Mouse (Mus musculus) neural tube, embryonic 12.5 days (tissue): ENCODE measurements around the gene Celf2. TPM values are rescaled to one million over a fixed set of nuclear protein-coding genes. Genes with fewer than 3 reads are reported as not detected.

Experiments
- ATAC-seq: fragments of 200-750 bp; cut with Nextera tagmentation; 2 replicates; pipeline ENCODE4 v1.8.0; 2017; ENCODE audit warnings: low read depth, mild to moderate bottlenecking, moderate TSS enrichment, moderate library complexity; ENCODE audit not compliant: low FRiP score
- H3K27ac ChIP-seq: fragments of 300-500 bp; sonication (generic); 2 replicates; pipeline ENCODE4 v1.5.1; 2016
- H3K27me3 ChIP-seq: fragments of 300-500 bp; sonication (generic); replicated peaks from 2 replicates; pipeline ENCODE4 v1.6.1; 2016; ENCODE audit warnings: mild to moderate bottlenecking
- H3K36me3 ChIP-seq: fragments of 300-500 bp; sonication (generic); 2 replicates; pipeline ENCODE4 v1.6.1; 2016; ENCODE audit warnings: mild to moderate bottlenecking
- H3K4me1 ChIP-seq: fragments of 300-500 bp; sonication (generic); 2 replicates; pipeline ENCODE4 v1.6.1; 2016
- H3K4me2 ChIP-seq: fragments of 300-500 bp; sonication (generic); replicated peaks from 2 replicates; pipeline ENCODE4 v1.6.1; 2016; ENCODE audit warnings: mild to moderate bottlenecking
- H3K4me3 ChIP-seq: fragments of 300-500 bp; sonication (generic); 2 replicates; pipeline ENCODE4 v1.5.1; 2016
- H3K9ac ChIP-seq: fragments of 300-500 bp; sonication (generic); 2 replicates; pipeline ENCODE4 v1.6.1; 2016; ENCODE audit warnings: mild to moderate bottlenecking
- H3K9me3 ChIP-seq: fragments of 300-500 bp; sonication (generic); 2 replicates; pipeline ENCODE4 v1.6.1; 2016; ENCODE audit warnings: mild to moderate bottlenecking
- WGBS: fragments of 180-500 bp; shearing (Covaris S2); methylation state at CpG from one replicate; pipeline ENCODE4 v1.1.7; 2016; 5-methylcytosine and 5-hydroxymethylcytosine counted together
- polyA plus RNA-seq: library from polyadenylated mRNA; unstranded; fragments of >200 nt; fragmentation: Nextera tagmentation; extraction: Ambion mirVana; gene quantifications from 2 replicates; pipeline ENCODE4 v1.2.1, GENCODE M21; 2016

The Celf2 gene
- polyA plus RNA-seq, 1 experiment from 2014 or later, result 98.4 TPM

- Histone ChIP-seq H3K27ac (no peak overlapping the region), H3K4me1 (no peaks in the 10 kb centered on the region), H3K27me3 (no peaks in the 10 kb centered on the region), H3K9ac (no peak overlapping the region), H3K9me3 (no peaks in the 10 kb centered on the region), H3K36me3 (no peaks in the 10 kb centered on the region), H3K4me3 (no peak overlapping the region), H3K4me2 (no peak overlapping the region)
- WGBS, result 94% methylated on average over 5 of the region's 6 CpGs
- ATAC-seq, result no peak
Observed at GRCm38 (mm10) chr2:6540825-6541224, 968.5 kb downstream of the Celf2 start.

GRCm38 (mm10) chr2:6540092-6540491, 969.3 kb downstream of the Celf2 start:
- Histone ChIP-seq H3K4me2 (no peak overlapping the region), H3K9ac (no peak overlapping the region), H3K9me3 (no peaks in the 10 kb centered on the region), H3K27ac (no peak overlapping the region), H3K27me3 (no peaks in the 10 kb centered on the region), H3K36me3 (no peaks in the 10 kb centered on the region), H3K4me3 (no peak overlapping the region), H3K4me1 (no peaks in the 10 kb centered on the region)
- ATAC-seq, result no peak
- 82% methylated on average over 11 of the region's 11 CpGs for WGBS

DNA sequence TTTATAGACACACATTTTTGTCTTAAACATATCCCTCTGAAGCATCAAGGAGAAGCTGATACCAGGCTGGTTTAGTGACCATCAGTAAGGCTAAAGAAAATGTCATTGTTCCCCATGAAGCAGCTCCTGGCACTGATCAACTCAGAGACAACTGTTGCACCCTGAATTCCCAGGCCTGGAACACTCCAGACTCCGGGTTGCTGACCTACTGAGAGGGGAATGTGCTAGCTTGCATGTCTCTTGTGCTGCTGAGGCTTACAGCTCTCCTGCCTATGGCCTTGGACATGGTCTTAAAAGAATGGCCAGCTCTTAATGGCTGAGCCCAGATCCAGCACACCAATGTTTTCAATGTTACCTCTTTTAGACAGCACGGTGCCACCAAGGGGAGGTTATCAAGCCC, 970.9 kb downstream of the Celf2 start:
- H3K9me3 ChIP-seq, result no peaks in the 10 kb centered on the region
- no peak overlapping the region for H3K4me2 ChIP-seq
- H3K27ac ChIP-seq, result no peak overlapping the region
- no peak overlapping the region for H3K4me3 ChIP-seq
- no peak for ATAC-seq
- 90% methylated on average over 2 of the region's 2 CpGs for WGBS
- no peak overlapping the region for H3K9ac ChIP-seq
- no peaks in the 10 kb centered on the region for H3K27me3 ChIP-seq
- no peaks in the 10 kb centered on the region for H3K36me3 ChIP-seq
- H3K4me1 ChIP-seq, result no peaks in the 10 kb centered on the region

- H3K36me3 ChIP-seq, result no peaks in the 10 kb centered on the region
- H3K4me3 ChIP-seq, result no peak overlapping the region
- H3K4me1 ChIP-seq, result no peaks in the 10 kb centered on the region
- H3K9ac ChIP-seq, result no peak overlapping the region
- no peaks in the 10 kb centered on the region for H3K27me3 ChIP-seq
- H3K4me2 ChIP-seq, result no peak overlapping the region
- H3K27ac ChIP-seq, result no peak overlapping the region
- H3K9me3 ChIP-seq, result no peaks in the 10 kb centered on the region
- ATAC-seq, result no peak
Observed at GRCm38 (mm10) chr2:6538031-6538430, 971.3 kb downstream of the Celf2 start.

GRCm38 (mm10) chr2:6537326-6537725, 972.0 kb downstream of the Celf2 start:
- ATAC-seq, result no peak
- no peaks in the 10 kb centered on the region for H3K36me3 ChIP-seq
- no peaks in the 10 kb centered on the region for H3K27me3 ChIP-seq
- no peaks in the 10 kb centered on the region for H3K9me3 ChIP-seq
- H3K4me2 ChIP-seq, result no peak overlapping the region
- WGBS, result 82% methylated on average over 3 of the region's 3 CpGs
- H3K4me1 ChIP-seq, result no peaks in the 10 kb centered on the region
- H3K27ac ChIP-seq, result no peak overlapping the region
- no peak overlapping the region for H3K4me3 ChIP-seq
- H3K9ac ChIP-seq, result no peak overlapping the region

GRCm38 (mm10) chr2:6536372-6536771, 973.0 kb downstream of the Celf2 start:
- WGBS, result 82% methylated on average over 2 of the region's 2 CpGs
- Histone ChIP-seq H3K9me3 (no peaks in the 10 kb centered on the region), H3K4me3 (no peak overlapping the region), H3K36me3 (no peaks in the 10 kb centered on the region), H3K4me1 (no peaks in the 10 kb centered on the region), H3K9ac (no peak overlapping the region), H3K27ac (no peak overlapping the region), H3K4me2 (no peak overlapping the region), H3K27me3 (no peaks in the 10 kb centered on the region)
- no peak for ATAC-seq

DNA sequence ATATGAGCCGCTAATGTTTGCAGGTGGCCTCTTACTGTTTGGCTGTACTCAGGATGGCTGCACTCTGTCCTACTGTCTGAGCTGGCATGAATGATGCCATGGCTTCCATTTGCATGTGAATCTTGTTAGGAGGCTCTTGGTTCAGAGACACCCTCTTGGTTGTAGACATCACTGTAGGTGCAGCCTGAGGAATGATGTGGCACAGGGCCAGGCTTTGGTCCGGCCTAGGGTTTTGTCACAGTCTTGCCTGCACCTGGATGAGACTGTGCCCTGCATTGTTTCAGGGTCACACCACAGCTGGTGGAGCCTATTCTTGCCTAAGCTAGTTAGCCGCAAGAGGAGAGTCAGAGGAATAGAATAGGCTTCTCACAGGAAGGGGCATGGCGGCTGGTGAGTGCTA, 977.0 kb downstream of the Celf2 start:
- no peaks in the 10 kb centered on the region for H3K27me3 ChIP-seq
- H3K27ac ChIP-seq, result no peak overlapping the region
- H3K36me3 ChIP-seq, result no peaks in the 10 kb centered on the region
- no peaks in the 10 kb centered on the region for H3K4me1 ChIP-seq
- no peaks in the 10 kb centered on the region for H3K9me3 ChIP-seq
- no peak for ATAC-seq
- no peak overlapping the region for H3K4me2 ChIP-seq
- H3K4me3 ChIP-seq, result no peak overlapping the region
- 68% methylated on average over 4 of the region's 4 CpGs for WGBS
- H3K9ac ChIP-seq, result no peak overlapping the region

DNA sequence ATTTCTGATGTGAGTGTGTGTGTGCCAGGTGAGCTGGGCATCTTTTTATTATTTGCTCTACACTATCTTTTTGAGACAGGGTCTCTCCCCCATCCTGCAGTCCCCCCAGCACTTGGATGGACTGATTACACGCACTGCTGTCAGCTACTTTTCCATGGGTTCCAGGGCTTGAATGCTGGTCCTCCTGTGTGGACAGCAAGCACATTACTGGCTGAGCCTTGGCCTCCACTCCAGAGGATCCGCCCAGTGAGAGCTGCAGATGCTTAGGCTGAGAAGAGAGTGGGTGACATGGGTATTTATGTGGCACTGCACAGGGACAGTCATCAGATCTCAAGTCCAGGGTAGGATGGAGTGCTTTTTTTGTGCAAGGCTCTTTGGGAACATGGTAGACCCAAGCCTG, 981.3 kb downstream of the Celf2 start:
- no peak overlapping the region for H3K4me3 ChIP-seq
- 90% methylated on average over 2 of the region's 2 CpGs for WGBS
- no peak overlapping the region for H3K9ac ChIP-seq
- no peaks in the 10 kb centered on the region for H3K9me3 ChIP-seq
- no peak for ATAC-seq
- H3K4me1 ChIP-seq, result no peaks in the 10 kb centered on the region
- H3K27me3 ChIP-seq, result no peaks in the 10 kb centered on the region
- no peak overlapping the region for H3K27ac ChIP-seq
- H3K4me2 ChIP-seq, result no peak overlapping the region
- no peaks in the 10 kb centered on the region for H3K36me3 ChIP-seq

GRCm38 (mm10) chr2:6526825-6527224, 982.5 kb downstream of the Celf2 start:
- no peak overlapping the region for H3K9ac ChIP-seq
- H3K36me3 ChIP-seq, result no peaks in the 10 kb centered on the region
- ATAC-seq, result no peak
- H3K27me3 ChIP-seq, result no peaks in the 10 kb centered on the region
- no peak overlapping the region for H3K27ac ChIP-seq
- no peaks in the 10 kb centered on the region for H3K4me1 ChIP-seq
- H3K4me3 ChIP-seq, result no peak overlapping the region
- no peaks in the 10 kb centered on the region for H3K9me3 ChIP-seq
- 84% methylated on average over 11 of the region's 11 CpGs for WGBS
- H3K4me2 ChIP-seq, result no peak overlapping the region

DNA sequence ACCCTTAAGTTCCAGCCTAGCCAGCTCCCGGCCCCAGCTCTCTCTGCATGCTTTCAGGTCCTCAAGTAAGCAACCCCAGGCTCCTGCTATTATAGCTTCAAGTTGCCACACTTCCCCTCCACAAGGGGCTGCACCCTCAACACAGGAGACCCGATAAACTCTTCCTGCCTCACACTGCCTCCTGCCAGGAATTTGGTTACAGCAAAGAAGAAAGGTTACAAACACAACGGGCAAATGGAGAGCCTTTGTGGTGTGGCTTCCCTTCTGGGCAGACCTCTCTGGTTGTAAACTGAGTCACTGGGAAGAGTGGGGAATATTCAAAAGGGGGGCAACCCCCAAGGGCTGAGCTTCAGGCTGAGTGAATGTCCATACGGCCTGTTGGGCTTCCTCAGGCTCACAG, 983.1 kb downstream of the Celf2 start:
- no peak for ATAC-seq
- no peaks in the 10 kb centered on the region for H3K36me3 ChIP-seq
- no peak overlapping the region for H3K4me2 ChIP-seq
- no peaks in the 10 kb centered on the region for H3K27me3 ChIP-seq
- no peaks in the 10 kb centered on the region for H3K4me1 ChIP-seq
- WGBS, result 54% methylated on average over 4 of the region's 4 CpGs
- H3K9ac ChIP-seq, result no peak overlapping the region
- H3K27ac ChIP-seq, result no peak overlapping the region
- no peaks in the 10 kb centered on the region for H3K9me3 ChIP-seq
- no peak overlapping the region for H3K4me3 ChIP-seq

DNA sequence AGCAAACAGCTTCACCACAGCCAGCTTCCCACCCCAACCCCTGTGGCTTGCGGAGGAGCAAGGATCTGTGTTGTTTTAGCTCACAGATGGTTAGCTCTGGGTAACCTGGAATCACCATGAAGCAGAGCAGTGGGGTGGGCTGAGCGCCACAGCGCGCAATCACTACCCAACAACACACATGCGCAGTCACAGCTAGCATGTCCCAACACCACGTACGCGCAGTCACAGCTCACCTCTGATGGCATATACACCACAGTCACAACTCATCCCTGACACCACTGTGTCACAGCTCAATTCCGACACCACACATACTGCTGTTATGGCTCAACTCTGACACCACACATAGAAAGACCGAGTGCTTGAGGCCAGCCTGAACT, 985.5 kb downstream of the Celf2 start:
- Histone ChIP-seq H3K4me3 (no peak overlapping the region), H3K27ac (no peak overlapping the region), H3K4me2 (no peak overlapping the region), H3K4me1 (no peaks in the 10 kb centered on the region), H3K9me3 (no peaks in the 10 kb centered on the region), H3K9ac (no peak overlapping the region), H3K27me3 (no peaks in the 10 kb centered on the region), H3K36me3 (no peaks in the 10 kb centered on the region)
- 90% methylated on average over 10 of the region's 10 CpGs for WGBS
- no peak for ATAC-seq

GRCm38 (mm10) chr2:6523261-6523923, 986.0 kb downstream of the Celf2 start:
- no peak overlapping the region for H3K4me2 ChIP-seq
- WGBS, result 77% methylated on average over 16 of the region's 16 CpGs
- H3K9ac ChIP-seq, result no peak overlapping the region
- H3K27me3 ChIP-seq, result no peaks in the 10 kb centered on the region
- no peaks in the 10 kb centered on the region for H3K9me3 ChIP-seq
- ATAC-seq, result no peak
- H3K36me3 ChIP-seq, result no peaks in the 10 kb centered on the region
- no peak overlapping the region for H3K4me3 ChIP-seq
- H3K4me1 ChIP-seq, result no peaks in the 10 kb centered on the region
- H3K27ac ChIP-seq, result no peak overlapping the region

GRCm38 (mm10) chr2:6522411-6522810, 987.0 kb downstream of the Celf2 start:
- ATAC-seq, result no peak
- no peak overlapping the region for H3K27ac ChIP-seq
- no peaks in the 10 kb centered on the region for H3K4me1 ChIP-seq
- no peaks in the 10 kb centered on the region for H3K9me3 ChIP-seq
- no peaks in the 10 kb centered on the region for H3K36me3 ChIP-seq
- no peak overlapping the region for H3K9ac ChIP-seq
- 93% methylated on average over 4 of the region's 4 CpGs for WGBS
- H3K27me3 ChIP-seq, result no peaks in the 10 kb centered on the region
- no peak overlapping the region for H3K4me3 ChIP-seq
- no peak overlapping the region for H3K4me2 ChIP-seq
